Mouse (Mus musculus) embryonic facial prominence, embryonic 11.5 days (tissue): ENCODE data around the gene Ganab. TPM values are rescaled to one million over a fixed set of nuclear protein-coding genes. Genes with fewer than 3 reads are reported as not detected.

ENCODE experiments used
- ATAC-seq: fragments of 200-750 bp; cut with Nextera tagmentation; replicated peaks from 2 replicates; pipeline ENCODE4 v1.8.0; 2017; ENCODE audit warnings: low read depth; ENCODE audit not compliant: insufficient number of reproducible peaks, low FRiP score, low TSS enrichment
- DNase-seq: peaks from one replicate; pipeline ENCODE4 v3.0.0-alpha.2; 2015; ENCODE audit warnings: low spot score
- H3K27ac ChIP-seq: fragments of 300-500 bp; sonication (generic); replicated peaks from 2 replicates; pipeline ENCODE4 v1.5.1; 2014; ENCODE audit warnings: mild to moderate bottlenecking, low read depth, low read length, control low read depth
- H3K27me3 ChIP-seq: fragments of 300-500 bp; sonication (generic); 2 replicates; pipeline ENCODE4 v1.6.1; 2014; ENCODE audit warnings: mild to moderate bottlenecking, low read length, moderate library complexity, mixed read lengths; ENCODE audit not compliant: control insufficient read depth, insufficient read depth
- H3K36me3 ChIP-seq: fragments of 300-500 bp; sonication (generic); replicated peaks from 2 replicates; pipeline ENCODE4 v1.6.1; 2014; ENCODE audit warnings: low read depth, mild to moderate bottlenecking, low read length, moderate library complexity, mixed read lengths; ENCODE audit not compliant: control insufficient read depth, insufficient read depth
- H3K4me1 ChIP-seq: fragments of 300-500 bp; sonication (generic); 2 replicates; pipeline ENCODE4 v1.6.1; 2014; ENCODE audit warnings: low read length, mixed read lengths; ENCODE audit not compliant: control insufficient read depth, insufficient read depth
- H3K4me2 ChIP-seq: fragments of 300-500 bp; sonication (generic); 2 replicates; pipeline ENCODE4 v1.6.1; 2014; ENCODE audit warnings: low read depth, mild to moderate bottlenecking, control low read depth, low read length, moderate library complexity
- H3K4me3 ChIP-seq: fragments of 300-500 bp; sonication (generic); 2 replicates; pipeline ENCODE4 v1.5.1; 2014; ENCODE audit warnings: low read depth, low read length, control low read depth
- H3K9ac ChIP-seq: fragments of 300-500 bp; sonication (generic); replicated peaks from 2 replicates; pipeline ENCODE4 v1.6.1; 2014; ENCODE audit warnings: mild to moderate bottlenecking, control low read depth, low read length
- H3K9me3 ChIP-seq: fragments of 300-500 bp; sonication (generic); replicated peaks from 2 replicates; pipeline ENCODE4 v1.6.1; 2016; ENCODE audit warnings: mild to moderate bottlenecking, low read length, inconsistent platforms, mixed read lengths; ENCODE audit not compliant: control insufficient read depth
- WGBS: fragments of 180-500 bp; shearing (Covaris S2); extraction: QIAGEN DNeasy Blood & Tissue Kit; methylation state at CpG from one replicate; pipeline ENCODE4 v1.1.7; 2014; 5-methylcytosine and 5-hydroxymethylcytosine counted together
- polyA plus RNA-seq: library from polyadenylated mRNA; unstranded; fragments of >200 nt; fragmentation: Nextera tagmentation; extraction: Ambion mirVana; gene quantifications from 2 replicates; pipeline ENCODE4 v1.2.1, GENCODE M21; 2014

The Ganab gene
- polyA plus RNA-seq, 1 experiment from 2014 or later = 97.4 TPM

DNA sequence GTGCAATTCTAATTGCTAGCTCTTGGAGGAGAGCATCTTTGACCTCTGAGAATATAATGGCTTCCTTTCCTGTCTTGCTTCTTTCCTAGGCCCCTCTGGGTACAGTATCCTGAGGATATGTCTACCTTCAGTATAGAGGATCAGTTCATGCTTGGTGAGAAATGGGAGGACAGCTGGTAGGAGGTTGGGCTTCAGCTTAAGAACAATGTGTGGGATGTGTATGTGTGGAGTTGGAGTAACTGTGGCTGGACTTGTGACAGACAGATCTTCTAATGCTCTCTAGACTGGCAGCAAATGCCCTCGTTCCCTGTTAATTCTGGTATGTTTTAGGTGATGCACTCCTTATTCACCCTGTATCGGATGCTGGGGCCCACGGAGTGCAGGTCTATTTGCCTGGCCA, 16.3 kb downstream of the Ganab start:
- DNase-seq (no peak), ATAC-seq (no peak)
- Histone ChIP-seq H3K9me3 (no peaks in the 10 kb centered on the region), H3K27ac (no peak overlapping the region), H3K4me1 (no peaks in the 10 kb centered on the region), H3K4me3 (no peak overlapping the region), H3K9ac (no peak overlapping the region), H3K4me2 (no peak overlapping the region), H3K36me3 (peaks cover 32% of the 10 kb centered on the region), H3K27me3 (no peaks in the 10 kb centered on the region)
- WGBS = 96% methylated on average over 3 of the region's 3 CpGs

GRCm38 (mm10) chr19:8919000-8919399, 21.1 kb downstream of the Ganab start:
- H3K36me3 ChIP-seq = peaks cover 19% of the 10 kb centered on the region
- H3K4me1 ChIP-seq = no peaks in the 10 kb centered on the region
- H3K9ac ChIP-seq = no peak overlapping the region
- H3K27me3 ChIP-seq = no peaks in the 10 kb centered on the region
- DNase-seq (no peak), ATAC-seq (no peak)
- H3K27ac ChIP-seq = no peak overlapping the region
- H3K9me3 ChIP-seq = no peaks in the 10 kb centered on the region
- 90% methylated on average over 3 of the region's 3 CpGs for WGBS
- no peak overlapping the region for H3K4me2 ChIP-seq
- H3K4me3 ChIP-seq = no peak overlapping the region

- WGBS = 64% methylated on average over 6 of the region's 6 CpGs
- no peaks in the 10 kb centered on the region for H3K4me1 ChIP-seq
- H3K9ac ChIP-seq = peak overlapping the region; percentile 81; the same call in 1 of the 2 replicates
- no peaks in the 10 kb centered on the region for H3K9me3 ChIP-seq
- H3K36me3 ChIP-seq = peaks cover 12% of the 10 kb centered on the region
- peak overlapping the region; percentile 76 for H3K4me3 ChIP-seq
- ATAC-seq (no peak), DNase-seq (no peak)
- H3K27me3 ChIP-seq = no peaks in the 10 kb centered on the region
- peak overlapping the region; percentile 52 for H3K4me2 ChIP-seq
- no peak overlapping the region for H3K27ac ChIP-seq
Observed at GRCm38 (mm10) chr19:8919684-8920072, 21.8 kb downstream of the Ganab start.

- Histone ChIP-seq H3K4me1 (no peaks in the 10 kb centered on the region), H3K4me2 (peak within 1 kb of the TSS; percentile 52), H3K9me3 (no peaks in the 10 kb centered on the region), H3K36me3 (peaks cover 8% of the 10 kb centered on the region; the same call in 1 of the 2 replicates), H3K4me3 (peak within 1 kb of the TSS; percentile 76), H3K27ac (peak within 1 kb of the TSS; percentile 78), H3K9ac (peak within 1 kb of the TSS; percentile 81), H3K27me3 (no peaks in the 10 kb centered on the region)
- 3% methylated on average over 47 of the region's 50 CpGs for WGBS
- DNase-seq (peak; percentile 96), ATAC-seq (peak; percentile 96)
Observed at GRCm38 (mm10) chr19:8920073-8920736, 22.3 kb downstream of the Ganab start, which contains the start of gene B3gat3. Gene B3gat3 (plus strand): TSS chr19:8920374.

DNA sequence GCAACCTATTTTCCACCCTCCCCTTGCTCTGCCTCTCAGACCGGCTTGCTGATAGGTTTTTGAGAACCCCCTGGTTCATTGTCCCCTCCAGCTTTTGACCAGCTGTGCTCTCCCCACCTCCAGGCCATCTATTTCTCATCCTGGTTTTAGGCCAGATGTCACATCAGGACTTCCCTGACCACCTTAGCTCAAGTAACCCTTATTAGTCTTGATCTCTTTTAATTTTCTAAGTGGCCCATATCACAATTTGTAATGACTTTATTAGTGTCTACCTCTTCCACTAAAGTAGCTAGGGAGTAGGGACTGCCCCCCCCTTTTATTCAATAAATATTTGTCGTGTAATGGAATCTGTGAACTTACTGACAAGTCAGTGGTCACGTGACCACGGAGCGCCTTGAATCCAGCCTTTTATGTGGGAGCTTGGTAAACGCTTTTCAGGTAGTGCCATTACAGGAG, 23.0 kb downstream of the Ganab start:
- Histone ChIP-seq H3K4me2 (peak overlapping the region; percentile 52), H3K4me3 (peak overlapping the region; percentile 76), H3K27ac (peak overlapping the region; percentile 78), H3K27me3 (no peaks in the 10 kb centered on the region), H3K9me3 (no peaks in the 10 kb centered on the region), H3K9ac (peak overlapping the region; percentile 81), H3K36me3 (peaks cover 7% of the 10 kb centered on the region; the same call in 1 of the 2 replicates), H3K4me1 (no peaks in the 10 kb centered on the region)
- DNase-seq (peak; percentile 75), ATAC-seq (no peak)
- WGBS = 2% methylated on average over 6 of the region's 6 CpGs

DNA sequence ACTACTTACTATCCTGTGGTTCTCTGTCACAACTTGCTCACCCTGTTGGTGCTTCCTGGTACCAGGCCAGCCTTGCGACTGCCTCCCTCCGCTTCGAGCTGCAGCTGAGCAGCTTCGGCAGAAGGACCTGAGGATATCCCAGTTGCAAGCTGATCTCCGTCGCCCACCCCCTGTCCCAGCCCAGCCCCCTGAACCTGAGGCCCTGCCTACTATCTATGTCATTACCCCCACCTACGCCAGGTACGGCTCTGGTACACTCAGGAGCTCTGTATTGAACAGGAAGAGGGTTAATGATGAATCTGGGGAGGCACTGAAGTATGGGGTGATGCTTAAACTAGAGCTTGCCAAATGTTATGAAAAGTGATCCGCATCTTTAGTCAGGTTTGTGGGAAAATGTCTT, 23.9 kb downstream of the Ganab start:
- 54% methylated on average over 9 of the region's 9 CpGs for WGBS
- Histone ChIP-seq H3K4me1 (no peaks in the 10 kb centered on the region), H3K9ac (no peak overlapping the region), H3K4me2 (peak overlapping the region; percentile 15; the same call in 1 of the 2 replicates), H3K36me3 (peaks cover 2% of the 10 kb centered on the region; the same call in 1 of the 2 replicates), H3K4me3 (peak overlapping the region; percentile 76; the same call in 1 of the 2 replicates), H3K27me3 (no peaks in the 10 kb centered on the region), H3K9me3 (no peaks in the 10 kb centered on the region), H3K27ac (no peak overlapping the region)
- no peak for ATAC-seq
- DNase-seq = no peak

DNA sequence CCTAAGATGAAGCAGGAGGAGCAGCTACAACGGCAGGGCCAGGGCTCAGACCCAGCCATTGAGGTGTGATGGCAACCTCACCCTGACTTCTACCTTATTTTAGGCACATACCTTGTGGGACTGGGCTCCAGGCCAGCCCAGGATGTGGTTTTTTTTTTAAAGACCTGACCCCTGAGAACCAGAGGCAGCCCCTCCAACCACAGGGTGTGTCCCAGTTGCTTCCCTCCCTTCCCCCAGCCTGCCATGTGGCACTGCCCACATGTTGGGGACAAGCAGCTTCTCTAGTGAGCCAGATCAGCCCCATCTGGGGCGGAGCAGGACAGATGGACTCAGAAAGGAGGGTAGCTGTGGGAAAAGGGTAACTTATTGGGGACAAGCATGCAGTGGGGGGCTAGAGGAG, 28.9 kb downstream of the Ganab start:
- no peak overlapping the region for H3K4me3 ChIP-seq
- H3K9me3 ChIP-seq = no peaks in the 10 kb centered on the region
- ATAC-seq = no peak
- no peak overlapping the region for H3K4me2 ChIP-seq
- no peaks in the 10 kb centered on the region for H3K4me1 ChIP-seq
- H3K36me3 ChIP-seq = no peaks in the 10 kb centered on the region
- 88% methylated on average over 2 of the region's 2 CpGs for WGBS
- H3K9ac ChIP-seq = no peak overlapping the region
- H3K27me3 ChIP-seq = no peaks in the 10 kb centered on the region
- H3K27ac ChIP-seq = no peak overlapping the region
- no peak for DNase-seq

- no peaks in the 10 kb centered on the region for H3K9me3 ChIP-seq
- WGBS = 89% methylated on average over 12 of the region's 12 CpGs
- no peak for DNase-seq
- H3K27ac ChIP-seq = no peak overlapping the region
- H3K4me3 ChIP-seq = no peak overlapping the region
- no peaks in the 10 kb centered on the region for H3K27me3 ChIP-seq
- H3K36me3 ChIP-seq = no peaks in the 10 kb centered on the region
- no peak overlapping the region for H3K9ac ChIP-seq
- no peak for ATAC-seq
- H3K4me2 ChIP-seq = no peak overlapping the region
- no peaks in the 10 kb centered on the region for H3K4me1 ChIP-seq
Observed at GRCm38 (mm10) chr19:8927891-8928525, 30.1 kb downstream of the Ganab start.
